ENCODE assay signal across 12 mouse cellular contexts in genomic region chr16:32784840-32785239, GRCm38 (mm10). TPM values are rescaled to one million over a fixed set of nuclear protein-coding genes. Genes with fewer than 3 reads are reported as not detected.
DNase-seq lines count a peak whose midpoint lies in the region; ATAC-seq lines count a peak whose summit lies in the region.
"Had no signal": no experiment of that assay in that cellular context is flagged by ENCODE, and none has a peak within 500 bp of the region (broad histone marks: within the 10 kb centered on the region; RNA-seq: fewer than 3 reads in every experiment).

No protein-coding gene starts in this region.

- H3K9me3 ChIP-seq in hindbrain, embryonic 12.5 days (replicated peaks), result peaks cover 4% of the 10 kb centered on the region; the same call in 1 of the 2 replicates
- no peaks in the 10 kb centered on the region for H3K9me3 ChIP-seq in midbrain, embryonic 13.5 days
- H3K9me3 ChIP-seq: heart, embryonic 15.5 days; liver, embryonic 15.5 days had no signal

- 0 out of 2 replicates have a peak, but pooled peaks cover 4% of the 10 kb centered on the region for H3K4me1 ChIP-seq in hindbrain, embryonic 12.5 days
- H3K4me1 ChIP-seq in midbrain, embryonic 13.5 days (replicated peaks), result 0 out of 2 replicates have a peak, but pooled peaks cover 5% of the 10 kb centered on the region
- H3K4me1 ChIP-seq: heart, embryonic 15.5 days; liver, embryonic 15.5 days had no signal

- H3K9ac ChIP-seq in hindbrain, embryonic 12.5 days, result no peak overlapping the region
- no peak overlapping the region for H3K9ac ChIP-seq in midbrain, embryonic 13.5 days (replicated peaks)
- H3K9ac ChIP-seq: heart, embryonic 15.5 days; liver, embryonic 15.5 days had no signal

- H3K27me3 ChIP-seq in hindbrain, embryonic 12.5 days, result no peaks in the 10 kb centered on the region
- no peaks in the 10 kb centered on the region for H3K27me3 ChIP-seq in midbrain, embryonic 13.5 days
- H3K27me3 ChIP-seq: heart, embryonic 15.5 days had no signal

- ATAC-seq in hindbrain, embryonic 12.5 days (ENCODE audit: low FRiP score), result 0 out of 2 replicates have a peak, but pooled peaks have one; percentile 50
- ATAC-seq in midbrain, embryonic 13.5 days, result peak; percentile 60

- H3K4me2 ChIP-seq in hindbrain, embryonic 12.5 days (replicated peaks), result no peak overlapping the region
- no peak overlapping the region for H3K4me2 ChIP-seq in midbrain, embryonic 13.5 days (replicated peaks)
- H3K4me2 ChIP-seq: heart, embryonic 15.5 days; liver, embryonic 15.5 days had no signal

- H3K36me3 ChIP-seq in hindbrain, embryonic 12.5 days, result no peaks in the 10 kb centered on the region
- no peaks in the 10 kb centered on the region for H3K36me3 ChIP-seq in midbrain, embryonic 13.5 days
- H3K36me3 ChIP-seq: heart, embryonic 15.5 days; liver, embryonic 15.5 days had no signal

- WGBS in hindbrain, embryonic 12.5 days, result 66% methylated on average over 13 of the region's 13 CpGs
- WGBS in midbrain, embryonic 13.5 days, result 58% methylated on average over 13 of the region's 13 CpGs

- peak; percentile 25 for DNase-seq in layer of hippocampus, adult 11-12 months (ENCODE audit: low spot score)
- no peak for DNase-seq in layer of hippocampus, adult 9-10 months (ENCODE audit: low spot score)
- peak; percentile 36 to 67 for DNase-seq in right cerebral cortex, postnatal 36 days (ENCODE audit: low spot score in 2 of 2)
- no peak for DNase-seq in gastrocnemius, adult 8-10 months (ENCODE audit: low spot score in 2 of 2)
- no peak for DNase-seq in thymus, adult 18-20 months
- no peak for DNase-seq in thymus, postnatal 25 days
- DNase-seq: cerebellum, adult 2 months had no signal

- no peak overlapping the region for H3K27ac ChIP-seq in hindbrain, embryonic 12.5 days
- no peak overlapping the region for H3K27ac ChIP-seq in midbrain, embryonic 13.5 days
- H3K27ac ChIP-seq: heart, embryonic 15.5 days; liver, embryonic 15.5 days had no signal

- H3K4me3 ChIP-seq in hindbrain, embryonic 12.5 days, result no peak overlapping the region
- no peak overlapping the region for H3K4me3 ChIP-seq in midbrain, embryonic 13.5 days (replicated peaks)
- H3K4me3 ChIP-seq: heart, embryonic 15.5 days; liver, embryonic 15.5 days had no signal

RNA-seq across cellular contexts. Expression of gene Muc20, which starts 12.4 kb away (rescaled TPM):
- 0.06 and 0.13 TPM in 2 replicates for polyA plus RNA-seq in hindbrain, embryonic 12.5 days (2016; fragmentation: Nextera tagmentation; extraction: Ambion mirVana)
- not detected in 2 replicates for polyA plus RNA-seq in midbrain, embryonic 13.5 days (2015; fragmentation: Nextera tagmentation; extraction: Ambion mirVana)
- under 1 TPM; 0.34 to 0.70 (median 0.42) TPM for total RNA-seq in gastrocnemius, adult 8-10 months (2022)
- polyA plus RNA-seq: cerebellum, adult 2 months; heart, embryonic 15.5 days; stomach, embryonic 14.5 days had no signal

RNA-seq across cellular contexts. Expression of gene Smbd1, which starts 25.4 kb away (rescaled TPM):
- polyA plus RNA-seq in hindbrain, embryonic 12.5 days (2016; fragmentation: Nextera tagmentation; extraction: Ambion mirVana), result not detected in 2 replicates
- polyA plus RNA-seq in midbrain, embryonic 13.5 days (2015; fragmentation: Nextera tagmentation; extraction: Ambion mirVana), result not detected in 2 replicates
- not detected for total RNA-seq in gastrocnemius, adult 8-10 months (2022)
- polyA plus RNA-seq: cerebellum, adult 2 months; heart, embryonic 15.5 days; liver, embryonic 15.5 days; stomach, embryonic 14.5 days had no signal

RNA-seq across cellular contexts. Expression of gene Muc4, which starts 49.2 kb away (rescaled TPM):
- 0.27 and 0.35 TPM in 2 replicates for polyA plus RNA-seq in hindbrain, embryonic 12.5 days (2016; fragmentation: Nextera tagmentation; extraction: Ambion mirVana)
- polyA plus RNA-seq in midbrain, embryonic 13.5 days (2015; fragmentation: Nextera tagmentation; extraction: Ambion mirVana), result not detected in 2 replicates
- total RNA-seq in gastrocnemius, adult 8-10 months (2022), result under 1 TPM in 2 of 4 experiments, not detected in 2; 0.05 to 0.38 TPM
- polyA plus RNA-seq: heart, embryonic 15.5 days had no signal

Comparison
In these comparisons a context has a peak if more than half of its experiments do, and no peak if none do; other contexts are left out.
1. DNase-seq: peak in layer of hippocampus, adult 11-12 months (single experiment) and right cerebral cortex, postnatal 36 days (2 of 2); none in layer of hippocampus, adult 9-10 months (single experiment), gastrocnemius, adult 8-10 months (0 of 2), thymus, adult 18-20 months (0 of 2) and thymus, postnatal 25 days (single experiment).